Mouse (Mus musculus) cerebral cortex, adult 2 months (tissue): ENCODE data around the gene Esyt1.

Source experiments
- whole genome bisulfite sequencing: fragments of 180-500 bp; shearing (Covaris S2); methylation state at CpG from one replicate; pipeline ENCODE4 v1.1.7; 2018; 5-methylcytosine and 5-hydroxymethylcytosine counted together

Esyt1 gene

DNA sequence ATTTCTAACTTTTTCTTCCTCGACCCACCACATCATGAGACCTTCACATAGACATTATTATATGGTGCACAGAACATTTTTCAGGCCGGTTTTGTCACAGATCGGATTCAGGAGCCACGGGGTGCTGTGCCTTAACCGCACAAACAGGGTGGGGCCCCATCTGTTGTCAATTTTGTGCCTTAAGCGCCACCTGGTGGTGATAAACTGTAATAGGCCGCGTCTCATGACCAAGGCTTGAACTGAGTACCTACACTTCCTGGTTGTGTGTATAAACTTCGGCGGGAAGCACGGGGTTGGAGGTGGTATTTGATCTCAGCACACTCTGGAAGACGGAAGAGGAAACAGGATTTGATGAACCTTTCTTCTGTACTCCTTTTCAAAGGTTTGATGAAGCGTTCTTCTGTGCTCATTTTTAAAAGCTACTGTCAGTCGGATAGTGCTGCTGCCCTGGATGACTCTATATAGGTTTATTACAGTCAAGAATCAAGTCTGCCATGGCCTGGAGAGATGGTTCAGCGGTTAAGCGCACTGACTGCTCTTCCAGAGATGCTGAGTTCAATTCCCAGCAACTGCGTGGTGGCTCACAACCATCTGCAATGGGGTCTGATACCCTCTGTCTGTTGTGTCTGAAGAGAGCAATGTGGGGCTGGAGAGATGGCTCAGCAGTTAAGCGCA, 10.7 kb upstream of the Esyt1 start:
- WGBS = 13% methylated on average over 18 of the region's 18 CpGs

DNA sequence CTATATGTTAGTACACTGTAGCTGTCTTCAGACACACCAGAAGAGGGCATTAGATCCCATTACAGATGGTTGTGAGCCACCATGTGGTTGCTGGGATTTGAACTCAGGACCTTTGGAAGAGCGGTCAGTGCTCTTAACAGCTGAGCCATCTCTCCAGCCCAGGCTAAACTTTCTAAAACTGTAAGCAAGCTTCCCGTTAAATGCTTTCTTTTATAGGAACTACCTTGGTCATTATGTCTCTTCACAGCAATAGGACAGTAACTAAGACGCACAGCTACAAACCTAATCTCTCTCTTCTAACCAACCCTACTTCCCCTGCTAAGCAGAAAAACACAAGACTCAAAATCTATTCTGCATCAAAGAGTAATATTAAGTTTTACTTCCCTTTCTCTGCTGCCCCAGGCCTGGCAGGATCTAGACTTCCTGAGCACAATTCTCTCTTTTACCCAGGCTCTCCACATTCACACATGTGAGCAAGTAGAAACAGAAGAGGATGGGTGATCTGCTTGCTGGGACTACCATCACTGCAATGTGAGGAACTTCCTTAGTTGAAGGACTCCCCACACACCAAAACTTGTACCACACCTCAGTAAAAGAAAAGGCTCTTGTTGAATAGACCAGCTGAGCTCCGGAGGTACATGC, 10.1 kb upstream of the Esyt1 start:
- WGBS = 65% methylated on average over 4 of the region's 4 CpGs

DNA sequence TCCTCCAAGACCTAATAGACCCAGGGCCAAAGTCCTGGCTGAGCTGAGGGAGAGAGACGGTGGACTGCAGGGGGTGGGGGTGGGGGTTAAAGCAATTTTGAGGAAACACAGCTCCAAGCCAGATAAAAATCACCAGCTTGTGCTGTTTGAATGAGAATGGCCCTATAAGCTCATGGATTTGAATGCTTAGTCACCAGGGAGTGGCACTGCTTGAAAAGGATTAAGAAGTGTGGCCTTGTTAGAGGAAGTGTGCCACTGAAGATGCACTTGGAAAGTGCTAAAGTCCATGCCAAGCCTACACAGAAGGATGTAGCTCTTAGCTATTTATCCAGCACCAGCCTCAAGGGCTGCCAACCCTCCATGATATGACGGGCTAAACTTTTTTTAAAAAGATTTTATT, 9.5 kb upstream of the Esyt1 start:
- 89% methylated on average over 2 of the region's 2 CpGs for WGBS

DNA sequence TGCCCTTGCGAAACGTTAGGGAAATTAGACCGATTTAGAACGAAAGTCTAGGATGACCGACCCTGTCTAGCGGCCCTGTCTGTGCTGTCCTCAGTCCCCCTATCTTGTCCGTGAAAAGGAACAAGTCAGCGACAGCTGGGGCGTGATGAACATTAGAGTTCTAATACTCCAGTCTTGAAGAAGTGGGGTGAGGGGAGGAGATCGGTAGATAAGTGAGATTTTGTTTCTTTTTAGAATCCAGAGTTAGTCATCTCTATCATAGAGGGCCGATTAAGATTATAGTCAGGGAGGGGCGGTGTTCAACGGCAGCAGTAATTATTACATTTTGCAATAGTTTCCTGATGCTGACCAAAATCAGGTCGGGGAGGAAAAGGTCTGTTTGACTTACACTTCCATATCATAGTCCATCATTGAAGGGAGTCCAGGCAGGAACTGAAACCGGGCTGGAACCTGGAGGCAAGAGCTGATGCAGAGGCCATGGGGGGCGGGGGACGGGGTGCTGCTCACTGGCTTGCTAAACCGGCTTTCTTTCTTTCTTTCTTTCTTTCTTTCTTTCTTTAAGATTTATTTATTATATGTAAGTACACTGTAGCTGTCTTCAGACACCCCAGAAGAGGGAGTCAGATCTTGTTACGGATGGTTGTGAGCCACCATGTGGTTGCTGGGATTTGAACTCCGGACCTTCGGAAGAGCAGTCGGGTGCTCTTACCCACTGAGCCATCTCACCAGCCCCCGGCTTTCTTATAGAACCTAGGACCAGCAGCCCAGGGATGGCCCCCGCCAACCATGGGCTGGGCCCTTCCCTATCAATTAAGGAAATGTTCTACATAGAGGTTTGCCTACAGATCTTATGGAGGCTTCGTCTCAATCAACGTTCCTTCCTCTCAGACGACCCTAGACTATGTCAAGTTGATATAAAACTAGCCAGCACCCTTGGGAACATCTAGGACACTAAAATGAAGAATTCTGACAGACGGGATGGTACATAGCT, 990 bp upstream of the Esyt1 start:
- 35% methylated on average over 28 of the region's 28 CpGs for WGBS

DNA sequence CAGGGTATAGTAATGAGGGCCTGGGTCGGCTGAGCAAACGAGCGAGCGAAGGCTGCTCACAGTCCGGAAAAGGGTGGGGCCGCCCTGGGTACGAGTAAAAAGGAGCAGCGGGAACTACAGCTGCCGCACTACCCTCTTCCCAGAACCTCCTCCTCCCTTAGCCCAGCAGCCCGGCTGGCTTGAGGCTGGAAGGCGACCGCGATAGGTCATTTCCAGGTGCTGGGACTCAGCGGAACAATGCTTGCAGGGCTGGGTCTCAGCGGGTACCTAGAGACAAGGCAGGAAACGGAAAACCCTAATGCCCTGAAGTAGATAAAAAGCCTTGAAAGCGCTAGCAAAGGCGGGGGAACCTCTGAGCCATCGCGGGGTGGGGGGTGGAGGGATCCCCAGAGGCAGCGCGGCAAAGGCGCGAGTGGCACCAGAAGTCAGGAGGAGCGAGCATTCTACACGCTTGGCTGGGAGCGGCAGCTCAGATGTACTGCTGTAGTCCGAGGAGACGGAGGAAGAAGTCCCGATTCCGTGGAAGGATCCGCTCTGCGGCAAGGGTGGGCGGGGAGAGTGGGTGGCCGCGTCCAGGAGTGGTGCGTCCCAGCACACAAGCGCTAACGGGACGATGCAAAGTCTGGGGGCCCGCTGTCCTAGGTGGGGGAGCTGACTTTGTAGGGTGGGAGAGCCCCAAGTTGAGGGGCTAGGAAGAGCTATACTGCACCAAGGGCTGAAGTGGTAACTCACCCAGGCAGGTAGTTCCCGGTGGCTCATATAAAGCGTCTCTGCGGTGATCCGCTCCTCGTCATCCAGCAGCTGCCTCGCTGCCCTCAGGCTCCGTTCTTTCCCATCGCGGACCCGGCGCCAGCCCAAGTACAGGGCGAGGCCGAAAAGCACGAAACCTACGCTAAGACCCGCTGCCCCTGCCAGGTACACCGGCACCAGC, 674 bp downstream of the Esyt1 start:
- whole genome bisulfite sequencing = 1% methylated on average over 58 of the region's 58 CpGs

DNA sequence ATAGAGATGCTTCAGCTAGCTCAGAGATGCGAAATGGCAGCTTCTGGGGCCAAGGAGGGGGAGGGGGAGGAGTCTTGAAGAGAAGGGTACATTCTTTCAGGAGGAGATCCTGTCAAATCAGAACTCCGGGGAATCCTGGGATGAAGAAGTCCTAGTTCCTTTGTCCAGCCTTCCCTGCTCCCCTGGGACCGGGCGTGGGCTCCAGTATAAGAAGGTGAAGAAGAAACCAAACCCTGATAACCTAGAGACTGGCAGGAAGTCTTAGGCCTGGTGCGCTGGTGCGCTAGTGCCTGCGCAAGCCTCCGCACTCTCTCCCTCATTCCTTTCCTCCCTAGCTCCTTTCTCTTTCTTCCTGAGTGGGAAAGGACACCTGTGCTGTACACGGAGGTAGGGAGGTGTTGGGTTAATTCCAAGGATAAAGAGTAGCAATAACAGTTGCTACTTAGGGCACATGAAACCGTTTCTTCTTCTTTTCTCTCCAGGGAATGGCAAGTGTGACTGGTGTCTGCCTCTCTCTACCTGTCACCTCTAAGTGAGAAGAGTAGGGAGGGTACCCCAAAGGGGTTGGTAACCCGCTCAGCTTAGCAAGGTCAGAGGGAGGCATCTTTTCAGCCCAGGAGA, 1.4 kb downstream of the Esyt1 start:
- 61% methylated on average over 11 of the region's 11 CpGs for WGBS

DNA sequence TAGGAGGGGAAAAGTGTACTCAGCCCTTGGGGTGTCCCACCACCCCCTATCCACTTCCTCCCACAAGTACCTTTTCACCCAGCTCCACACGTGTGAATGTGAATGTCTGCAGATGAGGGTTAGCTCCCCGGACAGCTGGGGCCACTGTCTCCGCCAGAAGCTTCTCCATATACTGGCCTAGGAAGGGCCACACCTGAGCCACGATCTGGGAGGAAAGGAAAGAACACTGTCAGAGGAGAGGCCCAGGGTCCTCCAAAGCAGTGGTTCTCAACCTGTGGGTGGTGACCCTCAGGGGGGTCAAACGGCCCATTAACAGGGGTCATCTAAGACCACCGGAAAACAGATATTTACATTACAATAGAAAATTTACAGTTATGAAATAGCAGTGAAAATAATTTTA, 3.3 kb downstream of the Esyt1 start:
- 90% methylated on average over 6 of the region's 6 CpGs for WGBS

DNA sequence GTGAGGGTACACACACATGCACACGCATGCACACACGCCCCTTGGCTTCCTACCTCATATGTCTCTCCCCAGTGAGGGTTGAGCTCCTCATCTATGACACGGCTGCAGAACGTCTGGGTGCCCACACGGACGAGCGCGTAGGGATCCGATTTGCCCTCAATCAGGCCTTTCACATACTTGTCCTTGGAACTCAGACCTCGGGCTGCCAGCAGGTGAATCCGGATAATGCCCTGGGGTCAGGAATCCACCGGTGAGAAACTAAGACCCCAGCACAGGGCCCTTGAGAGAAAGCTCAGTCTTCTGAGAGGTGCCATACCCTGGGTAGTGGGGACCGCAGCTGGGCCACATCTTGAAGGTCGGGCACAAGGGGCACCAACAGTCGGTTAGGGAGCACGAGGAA, 5.1 kb downstream of the Esyt1 start:
- 93% methylated on average over 16 of the region's 16 CpGs for WGBS

DNA sequence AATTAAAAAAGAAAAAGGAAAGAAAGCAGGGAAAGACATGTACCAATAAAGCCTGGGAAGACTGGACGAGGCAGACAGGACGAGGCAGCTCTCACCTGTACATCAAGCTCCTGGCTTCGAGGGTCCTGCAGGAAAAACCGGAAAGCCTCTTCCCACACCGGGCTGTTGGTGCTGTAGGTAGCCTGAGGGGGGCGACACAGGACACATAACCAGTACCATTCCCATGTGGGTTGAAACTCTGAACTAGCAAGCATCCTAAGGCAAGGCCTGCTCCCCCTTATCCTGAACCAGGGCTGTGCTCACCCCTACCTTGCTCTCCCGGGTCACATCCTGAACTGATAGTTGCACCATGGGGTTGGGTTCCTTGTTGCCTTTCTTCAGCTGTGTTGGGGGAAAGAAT, 6.8 kb downstream of the Esyt1 start:
- WGBS = 83% methylated on average over 7 of the region's 7 CpGs

DNA sequence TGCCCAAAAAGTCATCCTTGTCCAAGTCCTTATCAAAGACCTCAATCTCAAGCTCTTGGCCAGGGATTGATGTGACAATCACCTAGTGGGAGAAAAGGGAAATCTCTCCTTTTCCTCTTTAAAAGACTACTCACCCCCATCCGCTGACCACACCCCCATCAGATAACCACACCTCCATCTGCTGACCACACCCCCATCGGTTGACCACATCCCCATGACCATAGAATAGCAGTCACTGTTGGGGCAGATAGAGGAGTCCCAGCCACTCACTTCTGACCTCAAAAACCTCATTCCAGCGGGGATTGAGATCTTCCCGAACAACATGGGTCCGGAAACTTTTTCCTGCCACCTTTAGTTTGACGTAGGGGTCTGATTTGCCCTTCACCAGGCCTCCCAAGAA, 9.0 kb downstream of the Esyt1 start:
- WGBS = 55% methylated on average over 6 of the region's 6 CpGs

DNA sequence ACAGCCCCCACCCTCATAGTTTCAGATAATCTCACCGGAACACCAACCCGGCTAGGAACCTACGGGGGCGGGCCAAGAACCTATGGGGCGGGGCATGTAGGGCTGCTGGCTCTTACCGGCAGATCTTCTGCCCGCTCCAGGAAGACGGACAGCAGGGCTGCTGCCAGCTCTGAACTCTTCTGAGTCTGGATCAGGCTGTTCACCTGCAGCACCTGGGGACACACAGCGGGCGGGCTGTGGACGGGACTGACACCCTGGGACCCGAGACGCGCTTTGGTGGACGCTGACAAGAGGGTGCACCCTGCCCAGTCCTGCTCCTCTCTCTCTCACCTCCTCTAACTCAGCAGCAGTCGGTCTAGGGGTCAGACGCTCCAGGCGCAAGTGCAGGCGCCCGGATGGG, 9.6 kb downstream of the Esyt1 start:
- 59% methylated on average over 20 of the region's 20 CpGs for WGBS

DNA sequence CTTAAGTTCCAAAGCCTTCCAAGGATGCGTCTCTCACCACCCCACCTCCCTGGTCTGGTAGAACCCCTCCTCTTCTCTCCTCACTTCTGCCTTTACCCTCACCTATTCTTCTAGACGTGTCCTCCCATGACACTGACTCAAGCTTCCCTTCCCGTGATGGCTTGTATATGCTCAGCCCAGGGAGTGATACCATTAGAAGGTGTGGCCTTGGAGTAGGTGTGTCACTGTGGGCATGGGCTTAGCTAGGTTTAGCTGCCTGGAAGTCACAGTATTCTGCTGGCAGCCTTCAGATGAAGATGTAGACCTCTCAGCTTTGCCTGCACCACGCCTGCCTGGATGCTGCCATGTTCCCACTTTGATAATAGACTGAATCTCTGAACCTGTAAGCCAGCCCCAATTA, 10.6 kb downstream of the Esyt1 start:
- WGBS = 91% methylated on average over 4 of the region's 4 CpGs

DNA sequence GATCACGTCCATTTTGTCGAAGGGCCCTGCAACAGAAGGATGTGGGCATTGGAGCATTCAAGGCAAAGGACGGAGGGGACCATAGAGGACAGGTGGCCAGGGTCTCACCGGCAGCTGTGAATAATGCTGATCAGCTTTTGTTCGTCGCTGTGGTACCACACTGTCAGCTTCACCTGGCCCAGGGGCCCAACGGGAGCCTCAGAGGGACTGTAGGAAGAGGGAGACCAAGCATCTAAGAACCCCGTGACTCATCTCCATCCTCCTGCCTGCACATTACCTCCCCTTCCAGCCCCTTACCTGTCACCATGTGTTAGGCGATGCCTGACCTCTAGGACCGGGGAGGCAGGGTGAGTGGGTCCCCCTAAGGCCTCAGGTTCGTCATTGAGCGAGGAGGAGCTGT, 13.9 kb downstream of the Esyt1 start:
- 89% methylated on average over 12 of the region's 12 CpGs for WGBS

DNA sequence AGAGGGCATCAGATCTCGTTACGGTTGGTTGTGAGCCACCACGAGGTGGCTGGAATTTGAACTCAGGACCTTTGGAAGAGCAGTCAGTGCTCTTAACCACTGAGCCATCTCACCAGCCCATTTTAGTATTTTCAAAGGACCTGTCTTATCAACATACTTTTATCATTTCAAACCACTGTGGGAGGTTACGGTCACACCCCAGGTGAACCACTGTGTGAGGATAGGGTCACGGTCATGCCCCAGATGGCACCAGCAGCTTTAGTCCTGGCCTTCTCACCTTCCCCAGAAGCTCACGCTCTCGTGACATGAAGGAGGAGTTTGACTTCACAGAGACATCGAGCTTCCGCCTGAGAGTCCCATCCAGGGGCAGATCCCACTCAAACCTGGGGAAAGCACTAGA, 14.5 kb downstream of the Esyt1 start:
- 89% methylated on average over 9 of the region's 9 CpGs for WGBS

DNA sequence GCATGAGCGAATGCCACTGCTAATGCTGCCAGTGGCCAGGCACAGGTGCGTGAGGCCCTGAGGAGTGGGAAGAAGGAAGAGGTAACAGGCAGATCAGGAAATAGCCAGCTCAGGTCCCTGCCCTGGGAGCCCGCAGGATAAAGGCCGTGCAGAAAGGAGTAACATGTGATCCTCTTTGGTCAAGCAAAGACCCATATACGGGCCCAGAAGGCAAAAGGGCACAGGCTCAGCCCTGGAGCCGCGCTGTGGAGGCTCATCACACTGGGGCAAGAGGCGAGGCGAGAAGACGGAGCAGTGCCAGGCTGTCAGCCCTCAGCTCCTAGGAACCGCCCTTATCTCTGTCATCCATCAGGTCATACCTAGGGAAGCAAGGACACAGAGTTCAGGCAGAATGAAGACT, 15.4 kb downstream of the Esyt1 start:
- 97% methylated on average over 11 of the region's 11 CpGs for WGBS

DNA sequence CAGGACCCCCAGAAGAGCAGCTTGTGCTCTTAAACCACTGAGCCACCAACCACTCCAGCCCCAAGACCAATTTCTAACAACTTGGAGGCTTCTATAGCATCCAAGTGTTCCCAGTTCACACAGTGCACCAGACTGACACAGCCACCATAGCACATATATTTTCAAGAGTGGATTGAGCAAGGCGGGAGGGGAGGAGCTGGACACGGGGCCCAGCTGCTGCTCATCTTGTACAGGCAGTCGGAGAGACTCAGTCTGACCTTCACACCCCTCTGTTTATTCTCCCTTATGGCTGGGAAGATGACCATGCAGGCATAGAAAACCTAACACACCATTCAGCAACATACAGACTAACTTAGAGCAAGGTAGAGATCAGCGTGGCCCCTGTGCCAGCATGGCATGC, 15.8 kb downstream of the Esyt1 start:
- 86% methylated on average over 4 of the region's 4 CpGs for WGBS

DNA sequence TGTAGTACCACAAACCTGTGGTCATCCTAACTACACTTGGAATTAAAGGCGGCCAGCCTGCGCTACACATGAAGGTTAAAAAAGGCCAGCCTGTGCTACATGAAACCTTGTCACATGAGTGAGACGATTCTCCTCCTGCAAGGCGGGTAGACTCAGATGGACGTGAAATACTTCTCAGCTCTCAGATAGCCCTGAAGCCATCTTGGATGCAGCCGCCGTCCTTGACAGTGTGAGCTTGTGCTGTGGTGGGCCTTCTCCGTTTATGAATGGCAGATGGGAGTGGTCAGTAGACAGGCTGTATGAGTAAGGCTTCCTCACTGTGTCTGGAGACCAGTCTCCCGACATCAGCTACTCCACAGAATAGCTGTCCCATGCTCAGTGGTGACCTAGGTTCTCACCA, 16.5 kb downstream of the Esyt1 start:
- 88% methylated on average over 9 of the region's 9 CpGs for WGBS

DNA sequence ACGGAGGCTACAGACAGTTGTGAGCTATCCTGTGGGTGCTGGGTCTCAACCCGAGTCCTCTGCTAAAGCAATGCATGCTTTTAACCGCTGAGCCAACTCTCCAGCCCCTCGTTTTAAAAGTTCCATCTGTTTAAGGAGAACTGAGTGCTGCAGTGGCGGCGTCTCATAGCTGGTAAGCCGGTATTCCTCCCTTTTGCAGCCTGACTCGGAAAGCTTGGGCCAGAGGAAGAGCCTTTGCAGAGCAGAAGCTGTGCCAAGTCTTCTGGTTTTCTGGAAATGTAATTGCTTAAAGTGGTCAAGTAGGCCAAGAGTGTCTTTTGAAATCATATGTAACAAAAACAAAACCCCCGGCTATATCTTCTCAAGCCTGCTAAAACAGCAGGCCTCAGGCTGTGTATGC, 17.4 kb downstream of the Esyt1 start:
- WGBS = 62% methylated on average over 9 of the region's 9 CpGs

DNA sequence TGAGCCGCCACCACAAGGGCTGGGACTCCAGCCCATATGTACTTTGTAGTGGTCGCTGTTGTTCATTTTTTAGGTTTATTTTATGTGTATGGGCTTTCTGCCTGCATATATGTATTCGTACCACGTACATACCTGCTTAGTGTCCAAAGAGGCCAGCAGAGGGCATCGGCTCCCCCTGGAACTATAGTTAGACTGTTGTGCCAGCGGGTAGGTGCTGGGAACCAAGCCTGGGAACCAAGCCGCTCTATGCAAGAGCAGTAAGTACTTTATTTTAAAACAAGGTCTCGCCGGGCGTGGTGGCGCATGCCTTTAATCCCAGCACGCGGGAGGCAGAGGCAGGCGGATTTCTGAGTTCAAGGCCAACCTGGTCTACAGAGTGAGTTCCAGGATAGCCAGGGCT, 19.7 kb downstream of the Esyt1 start:
- WGBS = 96% methylated on average over 14 of the region's 14 CpGs

DNA sequence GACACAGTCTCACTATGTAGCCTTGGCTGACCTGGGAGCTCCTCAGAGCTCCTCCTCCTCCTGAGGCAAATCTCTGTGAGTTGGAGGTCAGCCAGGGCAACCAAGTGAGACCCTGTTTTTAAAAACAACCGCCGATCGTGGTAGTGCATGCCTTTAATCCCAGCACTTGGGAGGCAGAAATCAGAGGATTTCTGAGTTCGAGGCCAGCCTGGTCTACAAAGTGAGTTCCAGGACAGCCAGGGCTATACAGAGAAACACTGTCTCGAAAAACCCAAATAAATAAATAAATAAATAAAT, 20.4 kb downstream of the Esyt1 start:
- WGBS = 80% methylated on average over 5 of the region's 5 CpGs

DNA sequence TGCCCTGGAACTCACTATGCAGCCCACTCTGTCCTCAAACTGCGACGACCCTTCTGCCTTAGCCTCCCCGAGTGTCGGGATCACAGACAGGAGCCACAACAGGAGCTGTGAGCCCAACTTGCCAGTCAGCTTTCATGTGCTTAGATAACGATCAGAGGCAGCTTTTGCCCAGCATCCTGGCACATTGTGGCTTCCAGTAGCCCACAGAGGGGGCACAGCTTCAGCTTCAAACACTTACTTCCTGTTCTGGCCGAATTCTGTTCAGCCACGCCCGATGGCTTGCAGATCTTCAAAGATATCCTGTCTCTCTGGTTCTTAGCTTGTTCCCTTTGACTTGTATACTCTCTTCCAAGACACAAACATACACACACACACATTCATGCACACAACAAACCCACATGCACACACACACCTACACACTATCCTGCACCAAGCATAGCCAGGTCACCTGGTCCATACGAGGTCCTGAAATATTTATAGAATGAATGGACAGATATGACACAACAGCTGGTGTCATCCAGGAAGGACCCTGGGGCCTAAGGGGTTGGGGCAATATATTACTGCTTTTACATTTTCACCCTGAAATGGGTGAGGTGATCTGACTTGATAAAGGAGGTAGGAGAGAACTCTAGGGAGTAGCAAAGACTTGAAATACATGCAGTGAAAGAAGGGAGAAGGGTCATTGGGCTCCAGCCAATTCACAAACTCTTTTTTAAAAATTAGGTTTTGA, 20.9 kb downstream of the Esyt1 start:
- 56% methylated on average over 9 of the region's 9 CpGs for WGBS
